Mouse (Mus musculus): ENCODE measurements at regions not wholly inside any gene's neighbourhood (a gene's known extent, or its start where the extent isn't known, plus 50 kb on each side); places are given as distances from the start of the nearest gene placed in this dataset.

DNA sequence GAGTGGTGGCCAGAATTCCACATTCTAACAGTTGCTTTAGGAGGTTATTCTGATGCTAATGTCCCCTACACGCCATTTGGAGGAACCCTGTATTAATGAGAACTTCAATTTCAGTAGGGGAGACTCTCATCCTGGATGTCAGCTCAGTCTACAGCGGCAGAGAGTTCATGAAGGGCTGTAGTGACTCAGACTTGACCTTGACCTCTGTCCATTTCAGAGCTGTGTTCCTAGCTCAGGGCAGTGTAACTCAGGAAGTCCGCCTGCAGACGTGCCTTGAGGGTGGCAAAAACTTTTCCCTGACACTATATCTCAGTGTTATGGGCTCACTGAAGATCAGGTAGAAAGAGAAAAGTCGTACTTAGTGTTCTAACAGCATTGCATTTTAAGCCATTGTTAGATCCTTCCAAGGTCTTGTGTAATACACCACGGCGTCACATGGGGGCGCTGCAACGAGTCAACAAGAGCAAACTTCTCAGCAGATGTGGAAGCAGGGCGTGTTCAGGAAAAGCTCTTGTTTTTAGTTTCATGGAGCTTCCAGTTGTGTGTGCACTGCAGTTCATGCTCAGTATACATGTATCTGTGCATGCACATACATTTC is 297.5 kb downstream of the 1500009L16Rik start:
- H3K27ac ChIP-seq (ENCODE audit: insufficient read depth, low read length): no peak overlapping the region
- no peaks in the 10 kb centered on the region for H3K27me3 ChIP-seq (ENCODE audit: control insufficient read depth, insufficient read depth, low read length)
- no peaks in the 10 kb centered on the region for H3K4me1 ChIP-seq (ENCODE audit: control insufficient read depth, insufficient read depth, insufficient read length)
- H3K36me3 ChIP-seq (ENCODE audit: control insufficient read depth, insufficient read depth, low read length): no peaks in the 10 kb centered on the region
- 46% methylated on average over 10 of the region's 10 CpGs for WGBS
- TF ChIP-seq CTCF (IDR thresholded peaks at IDR 0.05; ENCODE audit: extremely low read depth, insufficient read depth, insufficient read length, insufficient replicate concordance) (peak; percentile 28; the same call in 1 of the 2 replicates), POLR2A (IDR thresholded peaks at IDR 0.05; ENCODE audit: low read depth, low read length) (no peak)
- no peak overlapping the region for H3K4me3 ChIP-seq (ENCODE audit: extremely low read depth, insufficient read depth, insufficient read length)
- peak in 1 of 2 experiments; percentile 23 for DNase-seq (ENCODE audit: low read depth in 1 of 2, low spot score in 2 of 2)

DNA sequence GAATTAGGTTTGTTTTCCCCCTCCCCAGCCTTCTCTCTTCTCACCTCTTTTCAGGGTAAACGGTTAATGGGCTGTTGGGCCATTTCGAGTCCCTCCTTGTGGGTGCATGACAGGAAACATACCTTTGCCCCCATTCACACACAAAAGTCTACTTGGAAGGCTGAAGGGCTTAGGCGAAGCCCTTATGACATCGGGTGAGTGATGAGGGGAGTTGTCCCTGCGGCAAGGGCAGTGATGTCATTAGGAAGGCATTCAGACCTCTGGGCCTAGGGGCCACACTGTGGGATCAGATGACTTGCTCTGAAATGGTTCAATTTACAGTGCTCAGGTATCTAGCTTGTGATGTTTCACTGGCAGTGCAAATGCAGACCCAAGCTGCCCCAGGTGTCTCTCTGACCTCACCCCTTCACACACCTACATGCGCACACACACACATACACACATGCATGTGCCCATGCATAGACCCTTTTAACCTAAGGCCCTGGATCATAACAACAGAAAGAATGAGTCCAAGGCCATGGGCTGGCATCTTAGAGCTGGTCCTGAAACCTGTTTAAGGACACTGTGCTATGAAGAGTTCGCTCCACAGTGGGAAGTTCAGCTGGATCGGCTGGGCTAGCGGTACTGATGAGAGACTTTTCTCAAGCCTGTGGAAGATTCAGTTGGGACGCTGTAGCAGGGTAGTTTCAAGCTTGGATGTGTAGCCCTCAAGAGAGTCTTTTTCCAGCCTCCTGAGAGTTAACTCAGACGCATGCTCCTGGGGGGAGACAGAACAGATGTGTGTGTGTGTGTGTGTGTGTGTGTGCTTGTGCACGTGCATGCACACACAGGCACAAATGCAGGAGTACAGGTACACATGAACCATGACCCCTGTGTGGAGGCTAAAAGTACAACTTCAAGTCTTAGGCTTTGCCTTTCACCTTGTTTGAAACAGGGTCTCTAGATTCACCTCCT is 298.8 kb downstream of the 1500009L16Rik start:
- 88% methylated on average over 12 of the region's 12 CpGs for WGBS
- Histone ChIP-seq H3K27ac (ENCODE audit: insufficient read depth, low read length) (no peak overlapping the region), H3K27me3 (ENCODE audit: control insufficient read depth, insufficient read depth, low read length) (no peaks in the 10 kb centered on the region), H3K4me3 (ENCODE audit: extremely low read depth, insufficient read depth, insufficient read length) (no peak overlapping the region), H3K4me1 (ENCODE audit: control insufficient read depth, insufficient read depth, insufficient read length) (no peaks in the 10 kb centered on the region), H3K36me3 (ENCODE audit: control insufficient read depth, insufficient read depth, low read length) (no peaks in the 10 kb centered on the region)
- TF ChIP-seq POLR2A (IDR thresholded peaks at IDR 0.05; ENCODE audit: low read depth, low read length) (no peak), CTCF (IDR thresholded peaks at IDR 0.05; ENCODE audit: extremely low read depth, insufficient read depth, insufficient read length, insufficient replicate concordance) (no peak)
- no peak for DNase-seq (ENCODE audit: low read depth in 1 of 2, low spot score in 2 of 2)

DNA sequence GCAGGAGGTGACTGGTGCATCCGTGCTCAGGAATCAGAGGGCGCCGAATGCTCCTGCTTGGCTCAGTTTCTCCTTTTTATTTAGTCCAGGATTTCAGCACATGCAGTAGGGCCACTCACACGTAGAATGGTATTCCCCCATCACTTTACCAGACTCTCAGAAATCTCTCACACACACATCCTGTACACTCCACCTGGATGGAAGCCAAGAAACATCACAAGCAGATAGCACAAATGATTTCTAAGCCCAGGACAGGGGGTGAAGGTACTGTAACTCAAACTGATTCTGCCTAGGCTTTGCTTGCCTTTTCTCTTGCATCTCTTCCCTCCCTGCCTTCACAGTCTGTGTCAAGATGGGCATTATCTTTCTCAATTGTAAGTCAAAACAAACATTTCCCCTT is 301.6 kb downstream of the 1500009L16Rik start:
- H3K27me3 ChIP-seq (ENCODE audit: control insufficient read depth, insufficient read depth, low read length): no peaks in the 10 kb centered on the region
- TF ChIP-seq POLR2A (IDR thresholded peaks at IDR 0.05; ENCODE audit: low read depth, low read length) (no peak), CTCF (IDR thresholded peaks at IDR 0.05; ENCODE audit: extremely low read depth, insufficient read depth, insufficient read length, insufficient replicate concordance) (no peak)

DNA sequence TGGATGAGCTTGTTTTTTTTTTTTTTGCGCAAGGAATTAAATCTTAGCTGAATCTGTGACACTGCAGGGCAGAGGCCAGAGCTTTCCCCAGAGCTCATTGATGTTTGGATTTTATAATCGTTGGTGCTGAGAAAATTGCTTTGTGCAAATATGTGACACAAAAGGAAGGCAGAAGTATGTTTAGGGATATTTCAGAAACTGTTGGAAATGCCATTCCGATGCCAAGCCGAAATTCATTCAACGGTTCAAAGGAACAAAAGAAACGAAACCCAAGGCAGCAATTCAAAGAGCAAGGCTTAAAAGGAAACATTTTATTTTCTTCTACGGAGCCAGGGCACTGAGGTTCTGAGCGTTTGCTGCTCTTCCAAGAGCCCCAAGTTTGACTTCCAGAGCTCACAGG is 302.2 kb downstream of the 1500009L16Rik start:
- H3K4me1 ChIP-seq (ENCODE audit: control insufficient read depth, insufficient read depth, insufficient read length): no peaks in the 10 kb centered on the region
- H3K36me3 ChIP-seq (ENCODE audit: control insufficient read depth, insufficient read depth, low read length): no peaks in the 10 kb centered on the region
- no peak overlapping the region for H3K27ac ChIP-seq (ENCODE audit: insufficient read depth, low read length)
- WGBS: 86% methylated on average over 8 of the region's 8 CpGs
- DNase-seq (ENCODE audit: low read depth in 1 of 2, low spot score in 2 of 2): no peak
- H3K4me3 ChIP-seq (ENCODE audit: extremely low read depth, insufficient read depth, insufficient read length): no peak overlapping the region
- H3K27me3 ChIP-seq (ENCODE audit: control insufficient read depth, insufficient read depth, low read length): no peaks in the 10 kb centered on the region
- TF ChIP-seq POLR2A (IDR thresholded peaks at IDR 0.05; ENCODE audit: low read depth, low read length) (no peak), CTCF (IDR thresholded peaks at IDR 0.05; ENCODE audit: extremely low read depth, insufficient read depth, insufficient read length, insufficient replicate concordance) (no peak)

More for the DNA sequence above, 301.6 kb downstream of the 1500009L16Rik start:
- no peak overlapping the region for H3K4me3 ChIP-seq (ENCODE audit: extremely low read depth, insufficient read depth, insufficient read length)
- no peak for DNase-seq (ENCODE audit: low read depth in 1 of 2, low spot score in 2 of 2)
- H3K36me3 ChIP-seq (ENCODE audit: control insufficient read depth, insufficient read depth, low read length): no peaks in the 10 kb centered on the region
- WGBS: 74% methylated on average over 4 of the region's 4 CpGs
- H3K4me1 ChIP-seq (ENCODE audit: control insufficient read depth, insufficient read depth, insufficient read length): no peaks in the 10 kb centered on the region
- H3K27ac ChIP-seq (ENCODE audit: insufficient read depth, low read length): no peak overlapping the region

DNA sequence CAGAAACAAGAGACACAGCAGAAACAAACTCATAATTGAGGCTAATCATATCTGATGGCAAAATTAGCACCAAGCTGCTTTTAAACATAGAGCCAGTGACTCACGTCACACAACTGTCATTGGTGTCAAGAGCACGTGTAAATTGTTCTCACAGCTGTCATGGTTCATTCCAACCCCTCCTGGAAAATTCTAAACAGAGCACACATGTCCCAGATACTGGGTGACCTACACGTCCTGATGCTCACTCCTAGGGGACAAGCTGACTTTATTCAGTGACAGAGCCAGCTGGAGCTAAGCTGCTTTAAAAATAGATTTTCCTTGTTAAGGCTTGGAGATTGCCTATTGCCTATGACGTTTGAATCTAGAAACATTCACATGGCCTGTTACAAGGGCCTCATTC is 304.1 kb downstream of the 1500009L16Rik start:
- no peak for TF ChIP-seq CTCF (IDR thresholded peaks at IDR 0.05; ENCODE audit: extremely low read depth, insufficient read depth, insufficient read length, insufficient replicate concordance)
- no peak for TF ChIP-seq POLR2A (IDR thresholded peaks at IDR 0.05; ENCODE audit: low read depth, low read length)
- no peak overlapping the region for H3K4me3 ChIP-seq (ENCODE audit: extremely low read depth, insufficient read depth, insufficient read length)
- H3K27ac ChIP-seq (ENCODE audit: insufficient read depth, low read length): no peak overlapping the region
- DNase-seq (ENCODE audit: low read depth in 1 of 2, low spot score in 2 of 2): no peak
- no peaks in the 10 kb centered on the region for H3K36me3 ChIP-seq (ENCODE audit: control insufficient read depth, insufficient read depth, low read length)
- 80% methylated on average over 4 of the region's 4 CpGs for WGBS
- H3K4me1 ChIP-seq (ENCODE audit: control insufficient read depth, insufficient read depth, insufficient read length): no peaks in the 10 kb centered on the region
- H3K27me3 ChIP-seq (ENCODE audit: control insufficient read depth, insufficient read depth, low read length): no peaks in the 10 kb centered on the region

DNA sequence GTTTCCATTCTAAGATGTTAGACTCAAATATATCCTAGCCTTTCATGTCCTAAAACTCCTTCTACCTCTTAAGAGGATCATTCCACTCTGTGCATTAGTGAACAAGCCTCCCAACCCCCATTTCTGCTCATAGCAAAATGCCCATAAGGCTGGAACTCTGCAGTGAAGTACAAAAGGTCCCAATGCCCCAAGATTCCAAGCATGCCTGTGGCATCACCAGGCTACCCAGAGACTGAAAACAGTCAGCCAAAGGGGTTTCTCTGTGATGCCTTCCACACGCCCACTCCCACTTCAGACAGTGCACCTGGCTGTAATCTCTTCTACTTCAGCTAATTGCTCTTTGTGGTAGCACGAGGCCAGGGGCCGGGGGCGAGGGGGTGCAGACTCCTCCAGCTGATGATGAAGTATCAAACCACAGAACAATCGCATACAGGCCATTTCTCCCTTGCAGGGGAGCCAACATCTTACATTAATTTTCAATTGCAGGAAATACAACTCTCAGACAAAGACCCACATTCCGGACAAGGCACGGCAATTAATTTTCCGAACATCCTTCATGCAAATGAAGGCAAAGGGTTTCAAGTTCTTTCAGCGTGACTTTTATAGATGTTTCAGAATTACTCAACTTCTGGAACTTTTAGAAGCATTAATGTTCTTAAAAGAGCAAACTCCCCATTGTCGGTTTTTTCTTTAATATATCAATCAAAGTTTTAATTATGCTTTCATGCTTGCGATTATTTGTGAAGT is 313.6 kb downstream of the 1500009L16Rik start:
- Histone ChIP-seq H3K4me1 (ENCODE audit: control insufficient read depth, insufficient read depth, insufficient read length) (no peaks in the 10 kb centered on the region), H3K27ac (ENCODE audit: insufficient read depth, low read length) (no peak overlapping the region), H3K36me3 (ENCODE audit: control insufficient read depth, insufficient read depth, low read length) (no peaks in the 10 kb centered on the region), H3K4me3 (ENCODE audit: extremely low read depth, insufficient read depth, insufficient read length) (no peak overlapping the region), H3K27me3 (ENCODE audit: control insufficient read depth, insufficient read depth, low read length) (no peaks in the 10 kb centered on the region)
- 78% methylated on average over 11 of the region's 11 CpGs for WGBS
- no peak for DNase-seq (ENCODE audit: low read depth in 1 of 2, low spot score in 2 of 2)
- TF ChIP-seq CTCF (IDR thresholded peaks at IDR 0.05; ENCODE audit: extremely low read depth, insufficient read depth, insufficient read length, insufficient replicate concordance): no peak
- TF ChIP-seq POLR2A (IDR thresholded peaks at IDR 0.05; ENCODE audit: low read depth, low read length): no peak

Measured in spleen, adult 2 months (tissue).